Mouse (Mus musculus) lung, embryonic 16.5 days (tissue): ENCODE results near the gene Dnaja3. TPM values are rescaled to one million over a fixed set of nuclear protein-coding genes. Genes with fewer than 3 reads are reported as not detected.

Experiments
- ATAC-seq: fragments of 200-750 bp; cut with Nextera tagmentation; 2 replicates; pipeline ENCODE4 v1.8.0; 2017; ENCODE audit warnings: low read depth, mild to moderate bottlenecking, moderate library complexity
- H3K27ac ChIP-seq: fragments of 300-500 bp; sonication (generic); 2 replicates; pipeline ENCODE4 v1.5.1; 2014; ENCODE audit warnings: mild to moderate bottlenecking, control low read depth, low read length
- H3K27me3 ChIP-seq: fragments of 300-500 bp; sonication (generic); 2 replicates; pipeline ENCODE4 v1.6.1; 2014; ENCODE audit warnings: low read depth, low read length, mixed read lengths; ENCODE audit not compliant: control insufficient read depth, insufficient read depth
- H3K36me3 ChIP-seq: fragments of 300-500 bp; sonication (generic); 2 replicates; pipeline ENCODE4 v1.6.1; 2014; ENCODE audit warnings: low read length; ENCODE audit not compliant: control insufficient read depth, insufficient read depth
- H3K4me1 ChIP-seq: fragments of 300-500 bp; sonication (generic); replicated peaks from 2 replicates; pipeline ENCODE4 v1.6.1; 2014; ENCODE audit warnings: low read length, mixed read lengths; ENCODE audit not compliant: control insufficient read depth, insufficient read depth
- H3K4me2 ChIP-seq: fragments of 300-500 bp; sonication (generic); 2 replicates; pipeline ENCODE4 v1.6.1; 2014; ENCODE audit warnings: low read depth, low read length, control low read depth
- H3K4me3 ChIP-seq: fragments of 300-500 bp; sonication (generic); 2 replicates; pipeline ENCODE4 v1.5.1; 2014; ENCODE audit warnings: mild to moderate bottlenecking, low read length, control low read depth
- H3K9ac ChIP-seq: fragments of 300-500 bp; sonication (generic); 2 replicates; pipeline ENCODE4 v1.6.1; 2014; ENCODE audit warnings: low read length, control low read depth
- H3K9me3 ChIP-seq: fragments of 300-500 bp; sonication (generic); 2 replicates; pipeline ENCODE4 v1.6.1; 2016; ENCODE audit warnings: low read length; ENCODE audit not compliant: control insufficient read depth
- WGBS: fragments of 180-500 bp; shearing (Covaris S2); extraction: QIAGEN DNeasy Blood & Tissue Kit; methylation state at CpG from one replicate; pipeline ENCODE4 v1.1.7; 2014; 5-methylcytosine and 5-hydroxymethylcytosine counted together
- polyA plus RNA-seq: library from polyadenylated mRNA; unstranded; fragments of >200 nt; fragmentation: Nextera tagmentation; extraction: Ambion mirVana; gene quantifications from 2 replicates; pipeline ENCODE4 v1.2.1, GENCODE M21; 2015

The Dnaja3 gene
- polyA plus RNA-seq, 1 experiment from 2014 or later = 61.3 TPM

DNA sequence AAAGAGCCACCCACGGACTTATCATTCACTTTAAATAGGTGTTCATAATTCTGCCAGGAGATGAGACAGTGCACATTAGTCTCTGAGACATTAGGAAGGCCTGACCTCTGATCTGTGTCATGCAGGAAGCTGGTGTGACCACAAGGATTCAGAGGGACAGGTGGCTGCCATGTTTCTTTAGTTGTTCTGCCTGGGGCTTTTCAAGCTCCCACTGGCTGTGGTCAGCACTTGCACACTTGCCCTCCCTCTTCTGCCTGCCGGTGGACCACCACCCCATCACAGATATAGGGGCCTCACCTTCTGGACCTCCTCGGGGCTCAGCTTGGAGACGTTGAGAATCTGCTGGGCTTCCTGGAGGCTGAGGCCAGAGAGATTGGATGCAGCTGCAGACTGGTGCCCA lies 23.0 kb upstream of the Dnaja3 start:
- ATAC-seq = no peak
- Histone ChIP-seq H3K4me3 (no peak overlapping the region), H3K27me3 (no peaks in the 10 kb centered on the region), H3K36me3 (peaks cover 23% of the 10 kb centered on the region), H3K4me2 (no peak overlapping the region), H3K9me3 (no peaks in the 10 kb centered on the region), H3K9ac (no peak overlapping the region), H3K4me1 (no peaks in the 10 kb centered on the region), H3K27ac (no peak overlapping the region)
- WGBS = 73% methylated on average over 4 of the region's 4 CpGs

DNA sequence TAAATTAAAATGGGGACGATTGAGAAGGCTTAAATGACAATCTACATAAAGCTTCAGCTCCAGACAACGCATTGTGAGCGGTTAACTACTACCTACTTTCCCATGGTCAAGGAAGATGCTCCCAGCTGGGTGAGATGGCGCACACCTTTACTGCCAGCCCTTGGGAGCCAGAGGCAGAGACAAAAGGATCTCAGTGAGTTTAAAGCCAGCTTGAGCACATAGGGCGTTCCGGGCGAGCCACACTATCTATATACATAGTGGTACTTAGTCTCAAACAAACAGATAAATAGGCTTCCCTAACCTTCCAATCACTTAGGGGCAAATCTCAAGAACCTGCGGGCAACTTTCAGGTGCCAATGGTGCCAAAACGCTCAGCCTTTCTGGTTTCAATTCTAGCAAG lies 15.7 kb upstream of the Dnaja3 start:
- H3K36me3 ChIP-seq = no peaks in the 10 kb centered on the region; the same call in 1 of the 2 replicates
- H3K9ac ChIP-seq = peak overlapping the region; percentile 93
- peak overlapping the region; percentile 78 for H3K4me2 ChIP-seq
- H3K4me1 ChIP-seq = peaks cover 14% of the 10 kb centered on the region
- no peak for ATAC-seq
- peak overlapping the region; percentile 88 for H3K4me3 ChIP-seq
- no peaks in the 10 kb centered on the region for H3K27me3 ChIP-seq
- no peaks in the 10 kb centered on the region for H3K9me3 ChIP-seq
- H3K27ac ChIP-seq = peak overlapping the region; percentile 85
- 11% methylated on average over 9 of the region's 9 CpGs for WGBS

DNA sequence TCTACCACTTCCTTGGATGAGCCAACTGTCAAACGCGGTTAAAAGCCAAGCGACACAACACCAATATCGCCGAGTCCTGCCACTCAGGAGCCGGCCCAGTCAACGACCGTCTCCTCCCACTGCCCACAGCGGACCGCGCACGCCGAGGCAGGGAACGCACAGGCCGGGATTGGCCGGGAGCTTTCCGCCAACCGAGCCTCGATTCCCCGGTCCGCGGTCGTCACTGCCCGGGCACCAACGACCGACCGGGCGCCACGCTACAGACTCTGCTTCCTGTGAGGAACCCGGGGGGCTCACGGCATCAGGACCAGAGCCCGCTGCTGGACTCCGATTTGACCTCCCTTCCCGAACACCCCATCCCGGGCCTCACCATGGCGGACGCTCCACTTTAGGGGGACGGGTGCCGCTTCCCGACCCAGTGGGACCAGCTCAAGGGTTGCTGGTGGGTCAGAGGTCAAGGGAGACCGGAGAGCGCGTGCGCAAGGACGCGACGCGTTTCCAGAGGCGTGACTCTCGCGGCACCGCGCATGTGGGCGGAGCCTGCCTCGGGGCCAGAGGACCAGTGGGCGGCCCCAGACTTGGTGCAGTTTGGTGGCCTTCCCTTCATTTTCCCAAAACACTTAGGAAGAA lies 15.2 kb upstream of the Dnaja3 start, which contains the start of gene Pam16:
Gene Pam16, minus strand, starts transcription at position 508 of the 630 bp plus-strand sequence.
- under 1% methylated on average over 56 of the region's 56 CpGs for WGBS
- Histone ChIP-seq H3K27ac (peak within 1 kb of the TSS; percentile 85), H3K4me2 (peak within 1 kb of the TSS; percentile 78), H3K9ac (peak within 1 kb of the TSS; percentile 93), H3K9me3 (no peaks in the 10 kb centered on the region), H3K27me3 (no peaks in the 10 kb centered on the region), H3K4me3 (peak within 1 kb of the TSS; percentile 88), H3K36me3 (no peaks in the 10 kb centered on the region), H3K4me1 (peaks cover 14% of the 10 kb centered on the region)
- ATAC-seq = peak; percentile 92

DNA sequence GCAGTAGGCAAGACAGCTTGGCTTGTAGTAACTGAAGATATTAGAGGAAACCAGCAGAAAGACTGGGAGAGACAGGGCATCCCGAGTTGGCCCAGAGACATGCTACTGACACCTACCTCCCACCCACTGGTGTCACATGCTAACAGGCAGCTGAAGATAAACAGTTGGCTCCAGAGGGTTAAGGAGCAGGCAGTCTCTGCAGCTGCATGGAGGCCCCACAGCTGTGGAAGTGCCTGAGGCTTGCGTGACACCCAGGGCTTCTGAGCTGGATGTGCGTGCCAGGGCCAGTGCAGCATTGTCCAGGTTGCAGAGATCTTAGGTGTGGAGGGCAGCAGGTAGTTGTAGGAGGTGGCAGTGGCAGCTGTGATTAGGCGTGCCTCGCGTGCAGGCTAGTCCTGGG lies 12.7 kb upstream of the Dnaja3 start:
- ATAC-seq = no peak

DNA sequence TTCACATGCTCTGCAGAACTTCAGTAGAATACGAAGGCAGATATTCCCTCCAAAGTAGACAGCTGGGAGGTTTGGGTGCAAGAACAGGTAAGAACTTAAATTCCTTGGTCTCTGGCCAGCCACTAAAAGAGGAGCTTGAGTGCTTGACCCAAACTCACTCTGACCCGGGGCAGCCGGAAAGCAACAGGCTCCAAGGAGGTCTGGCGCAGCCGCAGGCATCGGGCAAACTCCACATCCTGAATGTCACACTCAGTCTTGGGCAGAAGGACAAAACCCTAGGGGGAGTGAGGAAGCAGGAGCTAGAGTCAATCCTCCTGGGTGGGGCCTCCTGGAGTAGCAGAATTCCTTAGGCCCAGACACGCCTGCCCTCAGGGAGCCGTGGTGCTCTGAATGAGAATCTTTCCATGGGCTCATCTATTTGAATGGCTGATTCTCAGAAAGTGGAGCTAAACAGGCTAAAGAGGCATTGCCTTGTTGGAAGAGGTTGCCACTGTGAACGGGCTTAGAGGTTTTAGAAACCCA lies 10.8 kb upstream of the Dnaja3 start:
- Histone ChIP-seq H3K9ac (no peak overlapping the region), H3K4me3 (no peak overlapping the region), H3K36me3 (no peaks in the 10 kb centered on the region; the same call in 1 of the 2 replicates), H3K27me3 (no peaks in the 10 kb centered on the region), H3K4me2 (no peak overlapping the region), H3K9me3 (no peaks in the 10 kb centered on the region), H3K4me1 (peaks cover 2% of the 10 kb centered on the region), H3K27ac (no peak overlapping the region)
- 86% methylated on average over 9 of the region's 9 CpGs for WGBS
- ATAC-seq = no peak

More for the DNA sequence above, 12.7 kb upstream of the Dnaja3 start:
- Histone ChIP-seq H3K27ac (no peak overlapping the region), H3K27me3 (no peaks in the 10 kb centered on the region), H3K9me3 (no peaks in the 10 kb centered on the region), H3K36me3 (no peaks in the 10 kb centered on the region), H3K4me1 (peaks cover 14% of the 10 kb centered on the region), H3K4me3 (no peak overlapping the region), H3K9ac (0 out of 2 replicates have a peak overlapping the region, but pooled peaks have one; percentile 18), H3K4me2 (no peak overlapping the region)
- 57% methylated on average over 6 of the region's 6 CpGs for WGBS

DNA sequence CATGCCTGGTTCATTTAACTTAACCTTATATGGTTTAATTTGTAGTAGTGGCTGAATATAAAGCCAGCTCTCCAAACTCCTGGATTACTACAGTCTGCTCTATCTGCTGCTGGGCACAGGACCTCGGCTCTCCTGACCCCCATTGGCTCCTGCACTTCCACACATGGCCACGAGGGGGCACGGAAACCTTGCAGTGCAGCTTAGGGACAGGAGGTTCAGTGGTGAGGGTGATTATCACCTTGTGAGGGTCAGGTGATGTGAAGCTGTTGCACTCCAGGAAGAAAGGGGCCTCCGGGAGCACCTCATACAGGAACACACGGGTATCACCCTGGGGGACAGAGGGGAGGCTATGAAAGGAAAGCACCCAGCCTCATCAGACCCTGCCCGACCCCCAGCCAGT lies 9.8 kb upstream of the Dnaja3 start:
- Histone ChIP-seq H3K9me3 (no peaks in the 10 kb centered on the region), H3K9ac (no peak overlapping the region), H3K4me2 (no peak overlapping the region), H3K4me3 (no peak overlapping the region), H3K4me1 (no peaks in the 10 kb centered on the region), H3K27ac (no peak overlapping the region), H3K36me3 (peaks cover 2% of the 10 kb centered on the region; the same call in 1 of the 2 replicates), H3K27me3 (no peaks in the 10 kb centered on the region)
- 23% methylated on average over 6 of the region's 6 CpGs for WGBS
- peak; percentile 56 for ATAC-seq

DNA sequence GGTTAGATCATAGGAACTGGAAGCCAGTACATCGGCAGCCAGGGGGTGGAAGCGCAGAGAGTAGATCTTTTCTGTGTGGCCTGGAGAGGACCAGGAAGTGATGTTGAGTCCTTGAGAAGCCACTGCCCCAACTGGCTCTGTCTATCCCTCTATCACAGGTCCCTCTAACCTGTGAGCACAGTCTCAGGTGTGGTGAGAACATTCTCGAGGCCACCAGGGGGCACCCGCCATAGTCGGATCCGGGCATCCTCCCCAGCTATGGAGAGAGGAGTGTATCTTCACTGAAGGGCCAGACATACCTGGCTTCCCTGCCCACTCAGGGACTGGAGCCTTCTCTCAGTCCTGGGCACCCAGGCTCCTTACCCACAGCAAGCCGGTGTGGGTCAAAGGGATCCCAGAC lies 7.7 kb upstream of the Dnaja3 start:
- Histone ChIP-seq H3K4me2 (no peak overlapping the region), H3K4me1 (no peaks in the 10 kb centered on the region), H3K9me3 (no peaks in the 10 kb centered on the region), H3K36me3 (peaks cover 2% of the 10 kb centered on the region; the same call in 1 of the 2 replicates), H3K9ac (no peak overlapping the region), H3K27me3 (no peaks in the 10 kb centered on the region), H3K4me3 (no peak overlapping the region), H3K27ac (no peak overlapping the region)
- ATAC-seq = peak; percentile 37; the same call in 1 of the 2 replicates
- 43% methylated on average over 7 of the region's 7 CpGs for WGBS

DNA sequence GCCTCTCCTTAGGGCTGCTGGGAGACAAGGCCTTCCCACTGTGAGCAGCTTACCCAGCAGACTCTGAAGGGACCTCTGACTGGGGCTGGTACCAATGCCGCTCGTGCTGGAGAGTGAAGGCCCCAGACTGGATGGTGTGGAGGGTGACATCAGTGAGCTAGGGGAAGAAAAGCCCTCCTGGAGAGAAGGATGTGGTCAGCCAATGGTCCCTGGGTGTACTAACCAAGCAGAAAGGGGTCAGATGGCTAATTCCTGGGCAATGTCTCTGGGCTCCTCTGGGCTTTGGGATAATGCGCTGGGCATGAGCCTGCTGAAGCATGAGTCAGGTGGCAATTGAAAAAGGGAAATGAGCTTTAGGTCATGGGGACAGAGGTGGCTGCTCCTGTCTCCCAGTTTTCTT lies 6.1 kb upstream of the Dnaja3 start:
- Histone ChIP-seq H3K27me3 (no peaks in the 10 kb centered on the region), H3K9ac (no peak overlapping the region), H3K9me3 (no peaks in the 10 kb centered on the region), H3K36me3 (peaks cover 2% of the 10 kb centered on the region; the same call in 1 of the 2 replicates), H3K4me2 (no peak overlapping the region), H3K4me1 (no peaks in the 10 kb centered on the region), H3K4me3 (no peak overlapping the region), H3K27ac (no peak overlapping the region)
- ATAC-seq = no peak
- WGBS = 95% methylated on average over 3 of the region's 3 CpGs

DNA sequence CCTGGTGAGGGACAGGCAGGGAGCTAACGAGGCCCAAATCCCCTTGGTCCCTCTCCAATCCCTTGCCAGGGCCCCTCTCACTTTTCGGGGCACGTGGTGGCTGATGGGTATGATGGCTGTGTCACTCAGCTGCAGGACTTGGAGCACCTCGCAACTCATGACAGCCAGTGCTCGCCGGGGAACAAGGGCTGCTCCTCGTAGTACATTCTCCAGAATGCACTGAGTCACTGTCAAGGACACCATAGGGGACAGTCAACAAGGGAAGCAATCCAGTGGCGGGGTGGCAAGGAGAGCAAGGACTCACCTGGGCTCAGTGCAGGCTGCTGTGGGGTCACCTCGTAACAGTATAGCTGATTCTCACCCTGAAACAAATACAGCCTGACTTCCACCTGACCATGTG lies 5.1 kb upstream of the Dnaja3 start:
- Histone ChIP-seq H3K27me3 (no peaks in the 10 kb centered on the region), H3K36me3 (peaks cover 2% of the 10 kb centered on the region; the same call in 1 of the 2 replicates), H3K27ac (no peak overlapping the region), H3K9ac (no peak overlapping the region), H3K4me2 (no peak overlapping the region), H3K9me3 (no peaks in the 10 kb centered on the region), H3K4me3 (no peak overlapping the region), H3K4me1 (peaks cover 4% of the 10 kb centered on the region; the same call in 1 of the 2 replicates)
- no peak for ATAC-seq
- WGBS = 78% methylated on average over 9 of the region's 9 CpGs
